Mouse (Mus musculus): ENCODE data around the gene Atg7.

- TF ChIP-seq POLR2A (IDR thresholded peaks at IDR 0.05; ENCODE audit: insufficient read length, low read depth), result no peak
- no peak for TF ChIP-seq POLR2AphosphoS2 (IDR thresholded peaks at IDR 0.05; ENCODE audit: insufficient read length, low read depth)
- TF ChIP-seq SRF (IDR thresholded peaks at IDR 0.05; ENCODE audit: control insufficient read depth, insufficient read length, low read depth), result no peak
- TF ChIP-seq USF1 (IDR thresholded peaks at IDR 0.05; ENCODE audit: low read depth), result no peak
These were observed 213.6 kb downstream of the Atg7 start for GRCm38 (mm10) chr6:114856501-114856900.

All from myocyte (in vitro differentiated cells).